Mouse (Mus musculus) heart, embryonic 13.5 days (tissue): ENCODE data around the gene Tuba1a. TPM values are rescaled to one million over a fixed set of nuclear protein-coding genes. Genes with fewer than 3 reads are reported as not detected.
A peak's percentile ranks its signal among the peaks of the same experiment; 100 is the strongest.

Source experiments
- ATAC-seq: fragments of 200-750 bp; cut with Nextera tagmentation; 2 replicates; pipeline ENCODE4 v1.8.0; 2017; ENCODE audit warnings: moderate TSS enrichment; ENCODE audit not compliant: insufficient number of reproducible peaks, low FRiP score, low TSS enrichment; ENCODE audit errors: extremely low read depth
- H3K27ac ChIP-seq: fragments of 300-500 bp; sonication (generic); replicated peaks from 2 replicates; pipeline ENCODE4 v1.5.1; 2015; ENCODE audit warnings: moderate library complexity, mild to moderate bottlenecking, inconsistent platforms
- H3K27me3 ChIP-seq: fragments of 300-500 bp; sonication (generic); replicated peaks from 2 replicates; pipeline ENCODE4 v1.6.1; 2015; ENCODE audit warnings: mild to moderate bottlenecking, inconsistent platforms
- H3K36me3 ChIP-seq: fragments of 300-500 bp; sonication (generic); 2 replicates; pipeline ENCODE4 v1.6.1; 2015; ENCODE audit warnings: mild to moderate bottlenecking, inconsistent platforms
- H3K4me1 ChIP-seq: fragments of 300-500 bp; sonication (generic); 2 replicates; pipeline ENCODE4 v1.6.1; 2015; ENCODE audit warnings: inconsistent platforms
- H3K4me2 ChIP-seq: fragments of 300-500 bp; sonication (generic); 2 replicates; pipeline ENCODE4 v1.6.1; 2015; ENCODE audit warnings: inconsistent platforms, mild to moderate bottlenecking, moderate library complexity
- H3K4me3 ChIP-seq: fragments of 300-500 bp; sonication (generic); 2 replicates; pipeline ENCODE4 v1.5.1; 2015; ENCODE audit warnings: moderate library complexity, mild to moderate bottlenecking, inconsistent platforms
- H3K9ac ChIP-seq: fragments of 300-500 bp; sonication (generic); 2 replicates; pipeline ENCODE4 v1.6.1; 2015; ENCODE audit warnings: inconsistent platforms, mild to moderate bottlenecking, moderate library complexity
- H3K9me3 ChIP-seq: fragments of 300-500 bp; sonication (generic); 2 replicates; pipeline ENCODE4 v1.6.1; 2016; ENCODE audit warnings: inconsistent platforms
- WGBS: fragments of 180-500 bp; shearing (Covaris S2); methylation state at CpG from one replicate; pipeline ENCODE4 v1.1.7; 2015; ENCODE audit warnings: mixed read lengths; 5-methylcytosine and 5-hydroxymethylcytosine counted together
- polyA plus RNA-seq: library from polyadenylated mRNA; unstranded; fragments of >200 nt; fragmentation: Nextera tagmentation; extraction: Ambion mirVana; gene quantifications from 2 replicates; pipeline ENCODE4 v1.2.1, GENCODE M21; 2015

Gene Tuba1a
- polyA plus RNA-seq, 1 experiment from 2014 or later = 1,030 TPM

- Histone ChIP-seq H3K27ac (peak overlapping the region; percentile 97), H3K4me1 (peaks cover 75% of the 10 kb centered on the region), H3K27me3 (no peaks in the 10 kb centered on the region), H3K9me3 (no peaks in the 10 kb centered on the region), H3K4me3 (peak overlapping the region; percentile 52), H3K36me3 (no peaks in the 10 kb centered on the region), H3K4me2 (peak overlapping the region; percentile 69), H3K9ac (peak overlapping the region; percentile 86)
- 30% methylated on average over 17 of the region's 17 CpGs for WGBS
- no peak for ATAC-seq
Observed at GRCm38 (mm10) chr15:98992086-98992912, 38.8 kb upstream of the Tuba1a start.

- Histone ChIP-seq H3K9me3 (no peaks in the 10 kb centered on the region), H3K4me3 (no peak overlapping the region), H3K4me1 (peaks cover 75% of the 10 kb centered on the region), H3K36me3 (no peaks in the 10 kb centered on the region), H3K4me2 (peak overlapping the region; percentile 69), H3K27me3 (no peaks in the 10 kb centered on the region), H3K27ac (peak overlapping the region; percentile 97), H3K9ac (peak overlapping the region; percentile 86)
- 40% methylated on average over 9 of the region's 9 CpGs for WGBS
- no peak for ATAC-seq
Observed at GRCm38 (mm10) chr15:98991540-98992050, 38.1 kb upstream of the Tuba1a start.

GRCm38 (mm10) chr15:98990669-98991539, 37.4 kb upstream of the Tuba1a start:
- H3K9ac ChIP-seq = peak overlapping the region; percentile 86
- ATAC-seq = no peak
- peak overlapping the region; percentile 97 for H3K27ac ChIP-seq
- 31% methylated on average over 15 of the region's 15 CpGs for WGBS
- H3K36me3 ChIP-seq = no peaks in the 10 kb centered on the region
- no peak overlapping the region for H3K4me3 ChIP-seq
- H3K4me1 ChIP-seq = peaks cover 75% of the 10 kb centered on the region
- H3K27me3 ChIP-seq = no peaks in the 10 kb centered on the region
- peak overlapping the region; percentile 69 for H3K4me2 ChIP-seq
- no peaks in the 10 kb centered on the region for H3K9me3 ChIP-seq

GRCm38 (mm10) chr15:98989701-98990430, 36.4 kb upstream of the Tuba1a start:
- H3K4me1 ChIP-seq = peaks cover 76% of the 10 kb centered on the region
- 0 out of 2 replicates have a peak overlapping the region, but pooled peaks have one; percentile 9 for H3K27ac ChIP-seq

GRCm38 (mm10) chr15:98988787-98989186, 35.3 kb upstream of the Tuba1a start:
- no peak overlapping the region for H3K9ac ChIP-seq
- WGBS = 70% methylated on average over 3 of the region's 3 CpGs
- H3K27ac ChIP-seq = no peak overlapping the region
- peaks cover 79% of the 10 kb centered on the region for H3K4me1 ChIP-seq
- no peak for ATAC-seq
- no peaks in the 10 kb centered on the region for H3K27me3 ChIP-seq
- H3K9me3 ChIP-seq = no peaks in the 10 kb centered on the region
- H3K4me3 ChIP-seq = no peak overlapping the region
- no peak overlapping the region for H3K4me2 ChIP-seq
- no peaks in the 10 kb centered on the region for H3K36me3 ChIP-seq

More at GRCm38 (mm10) chr15:98989701-98990430, 36.4 kb upstream of the Tuba1a start:
- ATAC-seq = no peak
- no peaks in the 10 kb centered on the region for H3K27me3 ChIP-seq
- no peaks in the 10 kb centered on the region for H3K36me3 ChIP-seq
- 41% methylated on average over 11 of the region's 12 CpGs for WGBS
- peak overlapping the region; percentile 86; the same call in 1 of the 2 replicates for H3K9ac ChIP-seq
- H3K4me2 ChIP-seq = no peak overlapping the region
- H3K4me3 ChIP-seq = no peak overlapping the region
- H3K9me3 ChIP-seq = no peaks in the 10 kb centered on the region

- H3K9me3 ChIP-seq = no peaks in the 10 kb centered on the region
- peaks cover 85% of the 10 kb centered on the region for H3K4me1 ChIP-seq
- peak overlapping the region; percentile 47 for H3K9ac ChIP-seq
- H3K27me3 ChIP-seq = no peaks in the 10 kb centered on the region
- no peak overlapping the region for H3K4me3 ChIP-seq
- ATAC-seq = no peak
- no peaks in the 10 kb centered on the region for H3K36me3 ChIP-seq
- peak overlapping the region; percentile 98 for H3K27ac ChIP-seq
- H3K4me2 ChIP-seq = peak overlapping the region; percentile 18; the same call in 1 of the 2 replicates
- 54% methylated on average over 8 of the region's 8 CpGs for WGBS
Observed at GRCm38 (mm10) chr15:98987661-98988181, 34.2 kb upstream of the Tuba1a start.

GRCm38 (mm10) chr15:98987077-98987630, 33.7 kb upstream of the Tuba1a start:
- ATAC-seq = no peak

GRCm38 (mm10) chr15:98985982-98986715, 32.6 kb upstream of the Tuba1a start:
- Histone ChIP-seq H3K4me2 (peak overlapping the region; percentile 81), H3K9me3 (no peaks in the 10 kb centered on the region), H3K36me3 (no peaks in the 10 kb centered on the region), H3K4me3 (peak overlapping the region; percentile 63), H3K27ac (peak overlapping the region; percentile 98), H3K9ac (peak overlapping the region; percentile 90), H3K4me1 (peaks cover 79% of the 10 kb centered on the region), H3K27me3 (no peaks in the 10 kb centered on the region)
- ATAC-seq = no peak
- 27% methylated on average over 12 of the region's 12 CpGs for WGBS

More at GRCm38 (mm10) chr15:98987077-98987630, 33.7 kb upstream of the Tuba1a start:
- H3K9ac ChIP-seq = peak overlapping the region; percentile 47
- peaks cover 85% of the 10 kb centered on the region for H3K4me1 ChIP-seq
- H3K27ac ChIP-seq = peak overlapping the region; percentile 98
- no peaks in the 10 kb centered on the region for H3K36me3 ChIP-seq
- no peaks in the 10 kb centered on the region for H3K27me3 ChIP-seq
- peak overlapping the region; percentile 18 for H3K4me2 ChIP-seq
- no peaks in the 10 kb centered on the region for H3K9me3 ChIP-seq
- WGBS = 24% methylated on average over 7 of the region's 7 CpGs
- no peak overlapping the region for H3K4me3 ChIP-seq

- H3K27me3 ChIP-seq = no peaks in the 10 kb centered on the region
- peak overlapping the region; percentile 98 for H3K27ac ChIP-seq
- H3K4me1 ChIP-seq = peaks cover 72% of the 10 kb centered on the region
- H3K9me3 ChIP-seq = no peaks in the 10 kb centered on the region
- H3K36me3 ChIP-seq = no peaks in the 10 kb centered on the region
- H3K9ac ChIP-seq = peak overlapping the region; percentile 90
- 3% methylated on average over 29 of the region's 29 CpGs for WGBS
- peak; percentile 71; the same call in 1 of the 2 replicates for ATAC-seq
- peak overlapping the region; percentile 63 for H3K4me3 ChIP-seq
- H3K4me2 ChIP-seq = peak overlapping the region; percentile 81
Observed at GRCm38 (mm10) chr15:98985240-98985981, 31.9 kb upstream of the Tuba1a start.
